Mouse (Mus musculus) c-Kit-positive CD71-positive TER-119-negative erythroid progenitor cells, embryonic 14.5 days (primary cell): ENCODE data around the gene Rnf31.

Experiments used
- DNase-seq: peaks from one replicate; pipeline ENCODE4 v3.0.0-alpha.2; 2013; ENCODE audit warnings: low read depth

Rnf31 gene

GRCm38 (mm10) chr14:55591331-55591891, at the start of gene Rnf31:
Gene Rnf31, plus strand, starts transcription at chr14:55591708.
- DNase-seq: peak; percentile 94

- no peak for DNase-seq
Observed at GRCm38 (mm10) chr14:55542268-55542667, 49.2 kb upstream of the Rnf31 start.

GRCm38 (mm10) chr14:55544334-55544733, 47.2 kb upstream of the Rnf31 start:
- no peak for DNase-seq

GRCm38 (mm10) chr14:55550191-55550590, 41.3 kb upstream of the Rnf31 start:
- DNase-seq: no peak

- DNase-seq: no peak
Observed at GRCm38 (mm10) chr14:55551347-55551746, 40.2 kb upstream of the Rnf31 start.

GRCm38 (mm10) chr14:55551794-55552193, 39.7 kb upstream of the Rnf31 start:
- DNase-seq: no peak

GRCm38 (mm10) chr14:55554635-55555034, 36.9 kb upstream of the Rnf31 start:
- no peak for DNase-seq

- no peak for DNase-seq
Observed at GRCm38 (mm10) chr14:55555788-55556187, 35.7 kb upstream of the Rnf31 start.

- peak; percentile 70 for DNase-seq
Observed at GRCm38 (mm10) chr14:55557003-55557402, 34.5 kb upstream of the Rnf31 start.

GRCm38 (mm10) chr14:55557587-55557986, 33.9 kb upstream of the Rnf31 start:
- no peak for DNase-seq

- DNase-seq: peak; percentile 70
Observed at GRCm38 (mm10) chr14:55558740-55559448, 32.6 kb upstream of the Rnf31 start.

GRCm38 (mm10) chr14:55559799-55560201, 31.7 kb upstream of the Rnf31 start, which contains the start of gene Dcaf11:
Gene Dcaf11, plus strand, starts transcription at chr14:55560006.
- peak; percentile 78 for DNase-seq

GRCm38 (mm10) chr14:55560202-55561073, 31.1 kb upstream of the Rnf31 start, which contains the start of gene A730061H03Rik:
Gene A730061H03Rik, minus strand, starts transcription at chr14:55560406.
- DNase-seq: peak; percentile 98

- no peak for DNase-seq
Observed at GRCm38 (mm10) chr14:55561860-55562259, 29.6 kb upstream of the Rnf31 start.

GRCm38 (mm10) chr14:55563249-55563648, 28.3 kb upstream of the Rnf31 start:
- no peak for DNase-seq

- no peak for DNase-seq
Observed at GRCm38 (mm10) chr14:55565748-55566147, 25.8 kb upstream of the Rnf31 start.

- no peak for DNase-seq
Observed at GRCm38 (mm10) chr14:55567496-55567895, 24.0 kb upstream of the Rnf31 start.

GRCm38 (mm10) chr14:55570588-55570987, 20.9 kb upstream of the Rnf31 start:
- DNase-seq: no peak

GRCm38 (mm10) chr14:55571760-55572159, 19.7 kb upstream of the Rnf31 start:
- no peak for DNase-seq

- no peak for DNase-seq
Observed at GRCm38 (mm10) chr14:55575302-55575701, 16.2 kb upstream of the Rnf31 start, which contains the start of gene Fitm1. Gene Fitm1, plus strand, starts transcription at chr14:55575617.

- DNase-seq: no peak
Observed at GRCm38 (mm10) chr14:55575711-55576110, 15.8 kb upstream of the Rnf31 start.

- DNase-seq: no peak
Observed at GRCm38 (mm10) chr14:55576376-55576775, 15.1 kb upstream of the Rnf31 start.
